Mouse (Mus musculus) lung, postnatal 0 days (tissue): ENCODE data around the gene A130010J15Rik. TPM values are rescaled to one million over a fixed set of nuclear protein-coding genes. Genes with fewer than 3 reads are reported as not detected.

Source experiments
- ATAC-seq: fragments of 200-750 bp; cut with Nextera tagmentation; 2 replicates; pipeline ENCODE4 v1.8.0; 2017; ENCODE audit warnings: moderate library complexity
- DNase-seq: peaks from one replicate; pipeline ENCODE4 v3.0.0-alpha.2; 2016; ENCODE audit warnings: low spot score
- H3K27ac ChIP-seq: fragments of 300-500 bp; sonication (generic); 2 replicates; pipeline ENCODE4 v1.5.1; 2014; ENCODE audit warnings: antibody characterized with exemption, mild to moderate bottlenecking, low read length, mixed read lengths
- H3K27me3 ChIP-seq: fragments of 300-500 bp; sonication (generic); replicated peaks from 2 replicates; pipeline ENCODE4 v1.6.1; 2014; ENCODE audit warnings: low read length, mixed read lengths; ENCODE audit not compliant: insufficient read depth
- H3K36me3 ChIP-seq: fragments of 300-500 bp; sonication (generic); 2 replicates; pipeline ENCODE4 v1.6.1; 2014; ENCODE audit warnings: low read length, mixed read lengths; ENCODE audit not compliant: insufficient read depth
- H3K4me1 ChIP-seq: fragments of 300-500 bp; sonication (generic); 2 replicates; pipeline ENCODE4 v1.6.1; 2014; ENCODE audit warnings: antibody characterized with exemption, low read depth, low read length, mixed read lengths; ENCODE audit not compliant: insufficient read depth
- H3K4me2 ChIP-seq: fragments of 300-500 bp; sonication (generic); replicated peaks from 2 replicates; pipeline ENCODE4 v1.6.1; 2014; ENCODE audit warnings: low read depth, mild to moderate bottlenecking, low read length, moderate library complexity, mixed read lengths
- H3K4me3 ChIP-seq: fragments of 300-500 bp; sonication (generic); 2 replicates; pipeline ENCODE4 v1.5.1; 2014; ENCODE audit warnings: low read depth, low read length
- H3K9ac ChIP-seq: fragments of 300-500 bp; sonication (generic); replicated peaks from 2 replicates; pipeline ENCODE4 v1.6.1; 2014; ENCODE audit warnings: low read depth, mild to moderate bottlenecking
- H3K9me3 ChIP-seq: fragments of 300-500 bp; sonication (generic); 2 replicates; pipeline ENCODE4 v1.6.1; 2016; ENCODE audit warnings: low read length, mixed read lengths
- CTCF ChIP-seq: IDR thresholded peaks from 2 replicates; pipeline ENCODE4 v1.5.1; 2016; ENCODE audit warnings: antibody characterized with exemption, mild to moderate bottlenecking
- EP300 ChIP-seq: IDR thresholded peaks from 2 replicates; pipeline ENCODE4 v1.6.1; 2016; ENCODE audit warnings: antibody characterized with exemption, mild to moderate bottlenecking, control low read depth
- WGBS: fragments of 180-500 bp; shearing (Covaris S2); extraction: QIAGEN DNeasy Blood & Tissue Kit; methylation state at CpG from one replicate; pipeline ENCODE4 v1.1.7; 2014; 5-methylcytosine and 5-hydroxymethylcytosine counted together
- polyA plus RNA-seq: library from polyadenylated mRNA; unstranded; fragments of >200 nt; fragmentation: Nextera tagmentation; extraction: Ambion mirVana; gene quantifications from 2 replicates; pipeline ENCODE4 v1.2.1, GENCODE M21; 2015

Gene A130010J15Rik
- polyA plus RNA-seq, 1 experiment from 2014 or later: 8.3 TPM

DNA sequence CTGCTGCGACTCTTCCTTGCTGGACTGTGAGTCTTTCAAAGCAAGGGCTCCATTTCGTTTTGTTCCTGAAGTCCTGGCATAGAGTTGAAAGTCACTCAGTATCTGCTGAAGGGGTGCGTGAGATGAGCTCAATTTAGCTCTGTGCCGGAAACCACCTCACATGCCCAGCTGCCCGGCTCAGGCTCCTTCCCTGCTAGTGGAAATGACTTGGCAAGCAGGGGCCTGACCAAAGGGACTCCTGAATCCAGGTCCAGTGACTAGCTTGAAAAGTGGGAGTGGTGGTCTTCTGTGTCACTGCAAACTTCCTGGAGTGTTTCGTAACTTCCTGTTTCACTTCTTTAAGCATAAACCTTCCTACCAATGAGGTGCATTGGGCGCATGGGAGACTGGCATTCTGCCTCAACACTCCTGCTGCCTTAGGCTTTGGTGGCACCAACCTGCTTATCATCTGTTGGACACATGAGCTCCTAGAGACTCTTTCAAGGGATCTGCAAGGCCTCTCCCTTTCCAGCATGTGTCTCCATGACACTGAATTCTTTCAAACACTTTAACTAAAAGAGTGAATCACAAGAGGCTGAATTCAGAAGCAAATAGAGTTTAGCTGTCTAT lies 23.9 kb downstream of the A130010J15Rik start:
- H3K27me3 ChIP-seq: no peaks in the 10 kb centered on the region
- no peaks in the 10 kb centered on the region for H3K36me3 ChIP-seq
- H3K4me1 ChIP-seq: peaks cover 21% of the 10 kb centered on the region
- H3K27ac ChIP-seq: no peak overlapping the region
- no peaks in the 10 kb centered on the region for H3K9me3 ChIP-seq
- 68% methylated on average over 7 of the region's 7 CpGs for WGBS
- no peak for TF ChIP-seq EP300
- TF ChIP-seq CTCF: no peak
- DNase-seq: peak; percentile 35
- no peak overlapping the region for H3K4me3 ChIP-seq
- H3K9ac ChIP-seq: no peak overlapping the region
- ATAC-seq: no peak
- no peak overlapping the region for H3K4me2 ChIP-seq

DNA sequence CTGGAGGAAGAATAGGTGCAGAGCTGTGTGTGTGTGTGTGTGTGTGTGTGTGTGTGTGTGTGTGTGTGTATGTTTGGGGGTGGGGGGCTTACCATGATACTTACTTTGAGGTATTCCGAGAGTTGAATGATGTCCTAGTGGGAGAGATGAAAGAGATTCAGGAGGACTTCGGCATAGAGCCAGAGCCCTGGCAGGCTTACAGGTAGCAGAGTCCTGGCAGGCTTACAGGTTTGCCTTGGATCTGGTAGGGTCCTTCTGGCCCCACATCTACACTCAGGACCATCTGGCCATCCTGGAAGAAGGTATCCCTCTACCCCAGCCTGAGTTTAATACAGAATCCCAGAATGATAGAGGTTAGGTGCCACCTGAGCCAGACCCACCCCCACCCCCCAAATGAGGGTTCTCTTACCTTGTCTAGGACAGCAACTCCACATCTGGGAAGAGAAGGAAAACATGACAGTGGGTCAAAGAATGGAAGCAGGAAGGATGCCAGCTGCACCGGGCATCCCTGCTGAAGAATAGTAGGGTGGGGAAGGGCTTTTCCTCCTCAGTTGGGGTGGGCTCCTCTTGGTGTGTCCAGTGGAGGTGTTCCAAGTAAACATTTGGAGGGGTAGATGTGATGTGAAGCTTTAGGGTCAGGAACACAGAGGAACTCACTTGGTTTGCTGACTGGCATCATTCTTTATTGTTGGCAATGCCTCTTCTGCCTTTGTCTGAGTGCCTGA lies 26.7 kb downstream of the A130010J15Rik start:
- TF ChIP-seq CTCF (no peak), EP300 (no peak)
- WGBS: 75% methylated on average over 3 of the region's 3 CpGs
- H3K4me1 ChIP-seq: peaks cover 7% of the 10 kb centered on the region; the same call in 1 of the 2 replicates
- ATAC-seq (no peak), DNase-seq (no peak)
- H3K9me3 ChIP-seq: no peaks in the 10 kb centered on the region
- H3K9ac ChIP-seq: no peak overlapping the region
- H3K4me3 ChIP-seq: no peak overlapping the region
- no peak overlapping the region for H3K4me2 ChIP-seq
- H3K36me3 ChIP-seq: no peaks in the 10 kb centered on the region
- no peaks in the 10 kb centered on the region for H3K27me3 ChIP-seq
- H3K27ac ChIP-seq: no peak overlapping the region

DNA sequence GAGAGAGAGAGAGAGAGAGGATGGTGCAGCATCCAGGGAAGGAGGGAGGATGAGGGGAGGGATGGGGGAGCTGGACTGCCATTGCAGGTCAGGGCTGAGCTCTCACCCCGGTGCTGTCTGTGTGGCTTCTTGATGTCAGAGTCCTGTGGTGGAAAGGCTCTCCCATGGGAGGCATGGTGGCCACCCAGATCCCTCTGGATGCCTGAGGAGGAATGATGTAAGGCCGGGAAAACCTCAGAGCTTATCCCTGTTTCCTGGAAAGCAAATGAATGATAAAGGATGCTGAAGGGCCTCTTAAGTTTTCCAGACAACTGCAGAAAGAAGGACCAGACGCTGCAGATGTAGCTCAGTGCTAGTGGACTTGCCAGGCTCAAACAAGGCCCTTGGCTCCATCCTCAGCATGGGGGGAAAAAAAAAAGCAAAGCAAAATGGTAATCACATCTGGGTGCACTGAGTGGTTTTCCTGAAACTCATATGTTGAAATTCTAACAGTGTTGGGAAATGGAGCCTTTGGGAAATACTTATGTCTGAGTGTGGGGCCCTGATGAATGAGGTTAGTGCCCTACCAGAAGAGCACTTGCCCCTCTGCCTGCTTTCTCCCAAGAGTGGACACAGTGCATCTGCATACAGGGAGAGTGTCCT lies 27.4 kb downstream of the A130010J15Rik start:
- no peak for TF ChIP-seq CTCF
- peak; percentile 37; the same call in 1 of the 2 replicates for TF ChIP-seq EP300
- DNase-seq (peak; percentile 38), ATAC-seq (peak; percentile 40)
- H3K9ac ChIP-seq: no peak overlapping the region
- H3K9me3 ChIP-seq: no peaks in the 10 kb centered on the region
- no peaks in the 10 kb centered on the region for H3K36me3 ChIP-seq
- no peak overlapping the region for H3K4me2 ChIP-seq
- H3K27ac ChIP-seq: no peak overlapping the region
- 53% methylated on average over 3 of the region's 3 CpGs for WGBS
- H3K4me3 ChIP-seq: no peak overlapping the region
- H3K4me1 ChIP-seq: no peaks in the 10 kb centered on the region; the same call in 1 of the 2 replicates
- no peaks in the 10 kb centered on the region for H3K27me3 ChIP-seq

DNA sequence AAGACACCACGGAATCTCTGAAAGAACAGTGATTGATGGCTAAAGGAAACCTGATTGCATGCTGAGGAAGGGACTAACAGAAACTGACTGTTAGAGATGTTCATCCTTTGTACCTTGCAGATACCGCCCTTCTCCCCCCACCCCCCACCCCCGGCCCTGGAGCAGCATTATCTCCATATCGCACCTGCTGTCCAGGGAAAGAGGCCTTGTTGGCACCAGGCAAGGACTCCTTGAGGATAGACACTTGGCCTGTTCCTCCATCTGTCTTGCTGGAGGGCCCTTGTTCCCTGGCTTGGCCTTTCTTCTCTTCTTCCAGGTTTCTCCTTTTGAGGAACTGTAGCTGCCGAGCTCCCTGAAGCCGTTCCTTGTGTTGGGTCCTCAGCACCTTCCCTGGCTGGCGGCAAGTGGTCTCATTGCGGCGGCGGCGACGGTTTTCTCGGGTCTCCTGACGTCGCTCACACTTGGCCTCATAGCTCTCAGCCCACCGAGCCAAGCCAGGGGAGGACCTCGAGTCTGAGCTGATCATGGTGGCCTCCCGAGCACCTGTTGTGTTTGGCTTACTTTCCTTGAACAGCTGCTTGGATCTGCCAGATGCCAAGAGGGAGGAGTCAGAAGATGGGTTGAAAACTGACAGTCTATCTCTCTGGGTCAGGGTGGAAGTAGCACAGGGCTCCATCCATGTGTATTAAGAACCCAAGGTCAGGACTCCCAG lies 29.8 kb downstream of the A130010J15Rik start:
- no peak for ATAC-seq
- Histone ChIP-seq H3K9ac (no peak overlapping the region), H3K4me3 (no peak overlapping the region), H3K27me3 (no peaks in the 10 kb centered on the region), H3K27ac (no peak overlapping the region), H3K36me3 (no peaks in the 10 kb centered on the region), H3K4me2 (no peak overlapping the region), H3K9me3 (no peaks in the 10 kb centered on the region), H3K4me1 (no peaks in the 10 kb centered on the region)
- no peak for TF ChIP-seq CTCF
- TF ChIP-seq EP300: no peak
- DNase-seq: no peak
- WGBS: 76% methylated on average over 18 of the region's 18 CpGs

DNA sequence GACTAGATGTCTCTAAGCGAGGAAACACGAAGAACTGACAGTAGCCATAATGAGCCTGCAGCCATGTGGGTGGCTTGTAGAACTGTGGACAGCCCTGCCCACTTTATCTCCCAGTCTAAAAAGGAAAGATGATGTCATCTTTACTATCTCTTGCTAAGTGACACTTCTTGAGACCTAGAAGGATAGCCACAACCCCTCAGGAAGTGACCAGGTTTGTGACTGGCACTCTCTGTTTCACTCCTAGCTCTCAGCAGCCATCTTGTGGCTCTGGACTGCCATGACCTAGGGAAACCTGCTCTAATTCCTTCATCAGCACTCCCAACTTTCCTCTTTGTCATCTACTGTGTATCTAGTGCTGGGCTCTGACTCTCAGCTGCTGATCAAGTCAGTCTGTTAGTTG lies 30.5 kb downstream of the A130010J15Rik start:
- no peaks in the 10 kb centered on the region for H3K27me3 ChIP-seq
- no peaks in the 10 kb centered on the region for H3K4me1 ChIP-seq
- H3K4me3 ChIP-seq: no peak overlapping the region
- 79% methylated on average over 2 of the region's 2 CpGs for WGBS
- no peak for ATAC-seq
- H3K9ac ChIP-seq: no peak overlapping the region
- no peak overlapping the region for H3K27ac ChIP-seq
- no peak for DNase-seq
- H3K9me3 ChIP-seq: no peaks in the 10 kb centered on the region
- no peaks in the 10 kb centered on the region for H3K36me3 ChIP-seq
- TF ChIP-seq EP300 (no peak), CTCF (peak; percentile 48)
- H3K4me2 ChIP-seq: no peak overlapping the region
